Mouse (Mus musculus): ENCODE data around the gene Asah2. TPM values are rescaled to one million over a fixed set of nuclear protein-coding genes. Genes with fewer than 3 reads are reported as not detected.
A peak's percentile ranks its signal among the peaks of the same experiment; 100 is the strongest.

Gene Asah2
- polyA plus RNA-seq, 1 experiment from 2014 or later: 1.5 TPM

DNA sequence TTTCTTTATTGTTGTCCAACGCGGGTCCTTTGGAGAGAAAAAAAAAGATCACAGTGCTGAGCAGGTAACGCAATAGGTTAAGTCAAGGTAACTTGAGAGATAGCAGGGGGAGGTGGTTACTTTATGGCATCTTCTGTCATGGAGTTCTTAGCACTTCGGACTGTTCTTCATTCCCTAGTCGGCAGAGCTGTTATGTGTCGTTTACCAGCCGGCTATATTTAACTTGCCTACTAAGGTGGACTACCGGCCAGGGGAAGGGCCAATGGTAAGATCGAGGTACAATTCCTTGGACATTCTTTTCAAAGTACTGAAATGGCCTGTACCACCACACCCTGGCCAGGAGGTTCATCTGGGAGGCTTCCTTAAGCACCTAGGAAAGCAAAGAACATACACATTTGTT, 16.1 kb upstream of the Asah2 start:
- 0 out of 2 replicates have a peak, but pooled peaks cover 3% of the 10 kb centered on the region for H3K4me1 ChIP-seq
- no peaks in the 10 kb centered on the region for H3K27me3 ChIP-seq
- H3K27ac ChIP-seq: no peak overlapping the region
- peaks cover 23% of the 10 kb centered on the region for H3K36me3 ChIP-seq
- no peak for ATAC-seq (ENCODE audit: low FRiP score, low read depth)
- no peak overlapping the region for H3K9ac ChIP-seq
- no peak overlapping the region for H3K4me3 ChIP-seq
- no peaks in the 10 kb centered on the region for H3K9me3 ChIP-seq
- H3K4me2 ChIP-seq (replicated peaks): no peak overlapping the region
- WGBS: 87% methylated on average over 9 of the region's 9 CpGs

DNA sequence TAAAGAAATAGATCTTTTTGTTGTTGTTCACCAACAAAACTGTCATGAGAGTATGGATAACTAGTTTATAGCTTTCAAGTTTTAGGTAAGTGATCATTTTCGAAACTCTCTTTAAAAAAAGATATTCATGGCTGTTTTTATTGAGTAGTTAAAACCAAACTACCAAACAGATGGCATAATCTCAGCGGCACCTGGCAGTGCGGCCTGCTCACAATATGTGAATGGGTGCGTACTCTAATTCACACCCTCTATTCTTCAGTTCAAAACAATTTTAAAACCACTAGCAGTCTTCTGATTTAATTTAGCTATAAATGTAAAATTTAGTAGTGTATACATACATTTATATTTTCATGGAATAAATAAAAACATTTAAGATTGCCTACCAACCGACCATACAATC, 15.2 kb upstream of the Asah2 start:
- Histone ChIP-seq H3K9me3 (no peaks in the 10 kb centered on the region), H3K9ac (no peak overlapping the region), H3K27me3 (no peaks in the 10 kb centered on the region), H3K4me2 (replicated peaks) (no peak overlapping the region), H3K4me3 (no peak overlapping the region), H3K27ac (no peak overlapping the region), H3K4me1 (0 out of 2 replicates have a peak, but pooled peaks cover 3% of the 10 kb centered on the region), H3K36me3 (peaks cover 19% of the 10 kb centered on the region; the same call in 1 of the 2 replicates)
- ATAC-seq (ENCODE audit: low FRiP score, low read depth): no peak
- 64% methylated on average over 5 of the region's 5 CpGs for WGBS

DNA sequence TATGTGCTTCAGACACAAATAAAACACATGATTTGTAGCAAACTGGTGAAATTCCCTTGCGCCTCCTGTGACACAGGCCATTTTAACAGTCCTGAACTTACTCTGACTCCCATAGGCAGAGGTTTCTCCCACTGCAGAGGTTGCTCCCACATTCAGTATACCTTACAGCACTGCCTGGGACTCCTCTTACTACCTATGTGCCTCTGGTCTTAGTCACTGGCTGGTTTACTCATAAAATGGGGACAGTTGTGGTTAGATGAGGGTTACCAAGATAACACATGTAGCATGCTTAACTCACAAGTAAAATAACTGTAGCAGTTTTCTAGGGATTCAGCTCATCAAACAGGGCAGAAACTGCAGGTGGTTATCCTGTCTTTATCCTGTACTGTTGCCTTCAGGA, 12.8 kb upstream of the Asah2 start:
- no peak overlapping the region for H3K4me3 ChIP-seq
- no peak overlapping the region for H3K4me2 ChIP-seq (replicated peaks)
- H3K27ac ChIP-seq: no peak overlapping the region
- H3K36me3 ChIP-seq: peaks cover 19% of the 10 kb centered on the region; the same call in 1 of the 2 replicates
- H3K9me3 ChIP-seq: no peaks in the 10 kb centered on the region
- no peak overlapping the region for H3K9ac ChIP-seq
- ATAC-seq (ENCODE audit: low FRiP score, low read depth): no peak
- H3K4me1 ChIP-seq: 0 out of 2 replicates have a peak, but pooled peaks cover 3% of the 10 kb centered on the region
- H3K27me3 ChIP-seq: no peaks in the 10 kb centered on the region
- WGBS: 40% methylated on average over 1 of the region's 1 CpGs

DNA sequence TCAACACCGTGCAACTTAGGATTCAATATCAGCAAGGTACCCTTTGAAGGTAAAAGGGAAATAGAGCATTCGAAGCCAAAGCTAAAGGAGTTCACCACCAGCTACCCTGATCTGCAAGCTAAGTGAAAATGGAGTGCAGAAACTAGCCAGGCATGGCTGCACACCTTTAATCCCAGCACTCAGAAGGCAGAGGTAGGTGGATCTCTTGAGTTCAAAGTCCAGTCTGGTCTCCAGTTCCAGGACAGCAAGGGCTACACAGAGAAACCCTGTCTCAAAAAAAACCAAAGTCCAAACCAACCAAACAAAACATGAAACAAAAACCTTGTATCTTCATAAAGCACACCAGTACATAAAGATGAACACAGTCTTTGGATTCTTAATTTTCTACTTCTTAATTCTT, 11.7 kb upstream of the Asah2 start:
- Histone ChIP-seq H3K36me3 (0 out of 2 replicates have a peak, but pooled peaks cover 12% of the 10 kb centered on the region), H3K9me3 (no peaks in the 10 kb centered on the region), H3K4me1 (0 out of 2 replicates have a peak, but pooled peaks cover 3% of the 10 kb centered on the region), H3K4me3 (no peak overlapping the region), H3K27me3 (no peaks in the 10 kb centered on the region), H3K27ac (no peak overlapping the region), H3K9ac (no peak overlapping the region), H3K4me2 (replicated peaks) (no peak overlapping the region)
- ATAC-seq (ENCODE audit: low FRiP score, low read depth): no peak
- 81% methylated on average over 2 of the region's 2 CpGs for WGBS

DNA sequence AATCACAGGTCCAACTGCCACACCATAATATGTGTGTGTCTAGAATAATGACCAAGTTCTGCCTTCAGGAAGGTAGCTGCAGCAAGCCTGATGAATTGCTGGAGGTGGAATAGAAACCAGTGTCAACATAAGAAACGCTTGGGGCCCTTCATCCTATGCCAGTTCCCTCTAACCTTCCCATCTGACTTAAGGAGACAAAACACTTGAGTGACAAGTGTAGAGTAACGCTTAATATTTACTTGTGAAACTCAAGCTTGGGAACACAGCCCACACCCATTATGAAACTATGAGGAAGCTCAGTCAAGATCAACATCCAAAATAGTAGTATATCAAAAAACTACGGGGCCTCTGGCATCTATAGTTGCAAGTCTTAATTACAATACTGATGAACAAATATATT, 10.5 kb upstream of the Asah2 start:
- H3K27ac ChIP-seq: no peak overlapping the region
- H3K36me3 ChIP-seq: 0 out of 2 replicates have a peak, but pooled peaks cover 6% of the 10 kb centered on the region
- H3K4me1 ChIP-seq: 0 out of 2 replicates have a peak, but pooled peaks cover 3% of the 10 kb centered on the region
- no peaks in the 10 kb centered on the region for H3K9me3 ChIP-seq
- H3K27me3 ChIP-seq: no peaks in the 10 kb centered on the region
- no peak overlapping the region for H3K4me2 ChIP-seq (replicated peaks)
- H3K9ac ChIP-seq: no peak overlapping the region
- no peak overlapping the region for H3K4me3 ChIP-seq
- no peak for ATAC-seq (ENCODE audit: low FRiP score, low read depth)
- WGBS: 87% methylated on average over 3 of the region's 3 CpGs

DNA sequence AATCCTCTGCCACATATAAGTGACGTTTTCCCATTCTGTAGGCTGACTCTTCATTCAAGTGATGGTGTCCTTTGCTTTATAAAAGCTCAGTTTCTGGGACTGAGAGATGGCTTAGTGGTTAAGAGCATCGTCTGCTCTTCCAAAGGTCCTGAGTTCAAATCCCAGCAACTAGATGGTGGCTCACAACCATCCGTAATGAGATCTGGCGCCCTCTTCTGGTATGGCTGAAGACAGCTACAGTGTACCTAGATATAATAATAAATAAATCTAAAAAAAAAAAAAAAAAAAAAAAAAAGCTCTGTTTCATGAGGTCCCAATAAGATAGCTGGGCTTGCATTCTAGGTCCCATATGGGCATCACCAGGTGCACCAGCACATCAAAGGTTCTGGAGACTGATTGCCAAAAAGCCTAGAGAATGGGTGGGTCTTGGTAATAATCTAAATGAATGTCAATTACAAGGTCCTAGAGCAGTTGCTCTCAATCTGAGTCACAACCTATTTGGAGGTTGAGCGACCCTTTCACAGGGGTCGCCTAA, 9.5 kb upstream of the Asah2 start:
- H3K36me3 ChIP-seq: 0 out of 2 replicates have a peak, but pooled peaks cover 6% of the 10 kb centered on the region
- no peaks in the 10 kb centered on the region for H3K9me3 ChIP-seq
- H3K9ac ChIP-seq: no peak overlapping the region
- no peak overlapping the region for H3K4me2 ChIP-seq (replicated peaks)
- H3K27me3 ChIP-seq: no peaks in the 10 kb centered on the region
- WGBS: 82% methylated on average over 6 of the region's 6 CpGs
- no peak overlapping the region for H3K27ac ChIP-seq
- 0 out of 2 replicates have a peak, but pooled peaks cover 3% of the 10 kb centered on the region for H3K4me1 ChIP-seq
- no peak for ATAC-seq (ENCODE audit: low FRiP score, low read depth)
- H3K4me3 ChIP-seq: no peak overlapping the region

DNA sequence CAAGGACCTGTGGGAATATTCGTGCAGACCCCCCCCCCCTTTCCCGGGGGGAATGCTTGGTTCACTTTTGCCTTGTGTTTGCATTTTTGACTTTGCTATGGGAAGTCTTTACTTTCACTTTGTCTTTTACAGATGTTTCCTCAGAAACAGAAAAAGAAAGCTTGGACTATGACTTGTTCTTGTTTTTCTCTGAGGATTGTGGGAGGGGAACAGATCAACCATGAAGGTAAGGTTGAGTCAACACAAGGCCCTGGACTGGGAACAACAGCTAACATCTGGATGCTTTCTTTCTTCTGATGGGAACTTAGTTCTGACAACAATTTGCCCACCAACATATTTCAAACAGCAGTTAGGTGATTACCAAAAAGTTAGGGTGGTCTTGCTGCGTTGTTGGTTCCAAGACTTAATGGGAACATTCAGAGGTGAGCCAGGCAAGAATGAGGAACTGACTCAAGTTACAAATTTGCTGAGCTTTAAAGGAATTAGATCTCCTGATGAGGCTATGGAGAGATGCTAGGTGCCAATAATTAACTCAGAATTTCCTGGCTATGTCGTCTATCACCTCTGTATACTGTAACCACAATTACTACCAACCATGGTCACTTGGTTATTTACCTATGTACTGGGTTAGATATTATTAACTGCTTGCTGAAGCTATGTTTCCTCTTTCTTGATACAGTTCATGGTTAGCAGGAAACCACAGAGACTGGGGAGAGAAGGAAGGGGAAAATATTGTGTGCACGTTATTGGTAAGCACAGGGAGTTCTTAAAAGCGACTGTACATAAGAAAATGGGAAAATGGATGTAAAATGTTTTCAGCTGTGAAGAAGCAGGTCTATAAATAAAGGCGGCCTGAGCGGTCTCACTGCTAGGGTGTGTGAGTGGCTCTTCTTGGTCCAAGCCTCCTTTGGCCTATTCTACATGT, 4.1 kb upstream of the Asah2 start:
- no peak overlapping the region for H3K4me2 ChIP-seq (replicated peaks)
- WGBS: 73% methylated on average over 8 of the region's 8 CpGs
- H3K9me3 ChIP-seq: no peaks in the 10 kb centered on the region
- H3K9ac ChIP-seq: no peak overlapping the region
- 0 out of 2 replicates have a peak, but pooled peaks cover 6% of the 10 kb centered on the region for H3K4me1 ChIP-seq
- ATAC-seq (ENCODE audit: low FRiP score, low read depth): no peak
- H3K4me3 ChIP-seq: no peak overlapping the region
- no peak overlapping the region for H3K27ac ChIP-seq
- no peaks in the 10 kb centered on the region for H3K36me3 ChIP-seq
- no peaks in the 10 kb centered on the region for H3K27me3 ChIP-seq

DNA sequence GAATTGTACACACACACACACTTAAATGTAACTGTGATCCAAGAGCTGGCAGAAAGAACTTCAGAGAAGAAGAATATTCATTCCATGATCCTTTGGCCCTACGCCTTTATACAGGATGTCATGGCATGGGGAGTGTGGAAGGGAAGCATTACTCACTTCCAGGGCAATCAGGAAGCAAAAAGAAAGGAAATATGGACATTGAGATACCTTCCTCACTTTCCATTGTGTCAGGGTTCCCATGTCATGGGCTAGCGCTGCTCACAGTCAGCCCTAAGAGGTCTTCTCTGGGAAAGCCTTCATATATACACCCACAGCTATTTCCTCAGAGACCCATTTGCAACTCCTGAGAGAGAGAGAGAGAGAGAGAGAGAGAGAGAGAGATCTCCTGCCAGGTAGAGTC, 1.3 kb downstream of the Asah2 start:
- Histone ChIP-seq H3K9me3 (no peaks in the 10 kb centered on the region), H3K4me3 (peak overlapping the region; percentile 64; the same call in 1 of the 2 replicates), H3K27ac (no peak overlapping the region), H3K36me3 (no peaks in the 10 kb centered on the region), H3K27me3 (0 out of 2 replicates have a peak, but pooled peaks cover 3% of the 10 kb centered on the region), H3K4me2 (replicated peaks) (peak overlapping the region; percentile 65), H3K9ac (no peak overlapping the region), H3K4me1 (0 out of 2 replicates have a peak, but pooled peaks cover 7% of the 10 kb centered on the region)
- 92% methylated on average over 2 of the region's 2 CpGs for WGBS
- ATAC-seq (ENCODE audit: low FRiP score, low read depth): no peak

DNA sequence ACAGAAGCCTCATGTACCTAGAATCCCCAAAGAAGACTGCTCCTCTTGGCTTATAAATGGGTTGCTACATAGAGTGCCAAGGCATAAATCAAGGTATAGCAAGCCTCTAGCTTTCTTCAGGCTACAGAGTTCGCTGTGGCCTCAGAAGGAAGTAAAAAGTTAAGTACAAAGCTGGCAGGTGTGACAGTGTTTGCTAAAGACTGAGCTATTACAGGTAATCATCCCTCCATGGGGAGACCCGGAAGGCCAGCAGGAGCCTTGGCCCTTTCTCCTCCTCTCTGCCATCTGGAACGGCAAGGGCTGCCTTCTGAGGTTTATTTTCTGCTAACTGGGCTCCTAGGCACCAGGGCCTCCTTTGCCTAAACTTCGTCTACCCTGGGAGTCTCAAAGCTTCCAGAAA, 3.8 kb downstream of the Asah2 start:
- WGBS: 59% methylated on average over 4 of the region's 4 CpGs

DNA sequence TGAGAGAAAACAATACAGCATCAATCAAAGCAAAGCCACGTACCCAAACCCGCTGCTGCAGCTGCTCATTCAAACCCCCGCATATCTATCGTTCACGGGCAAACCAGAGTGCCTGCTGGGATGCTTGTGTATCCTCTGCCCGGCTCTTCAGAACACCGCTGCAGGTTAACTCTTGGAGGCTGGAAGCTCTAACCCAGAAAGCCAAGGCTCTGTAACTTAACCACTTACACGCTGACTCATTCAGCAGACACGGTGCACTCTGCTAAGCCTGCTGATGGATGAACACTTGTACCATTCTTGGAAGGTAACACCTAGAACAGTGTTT, 5.1 kb downstream of the Asah2 start:
- 14% methylated on average over 9 of the region's 9 CpGs for WGBS
- Histone ChIP-seq H3K9ac (no peak overlapping the region), H3K9me3 (no peaks in the 10 kb centered on the region), H3K27ac (no peak overlapping the region), H3K36me3 (no peaks in the 10 kb centered on the region), H3K27me3 (0 out of 2 replicates have a peak, but pooled peaks cover 3% of the 10 kb centered on the region), H3K4me2 (replicated peaks) (peak overlapping the region; percentile 48), H3K4me3 (no peak overlapping the region), H3K4me1 (0 out of 2 replicates have a peak, but pooled peaks cover 6% of the 10 kb centered on the region)
- ATAC-seq (ENCODE audit: low FRiP score, low read depth): no peak

More for the DNA sequence above, 3.8 kb downstream of the Asah2 start:
- Histone ChIP-seq H3K4me1 (0 out of 2 replicates have a peak, but pooled peaks cover 6% of the 10 kb centered on the region), H3K4me3 (no peak overlapping the region), H3K27me3 (0 out of 2 replicates have a peak, but pooled peaks cover 3% of the 10 kb centered on the region), H3K9ac (no peak overlapping the region), H3K36me3 (no peaks in the 10 kb centered on the region), H3K4me2 (replicated peaks) (no peak overlapping the region), H3K27ac (no peak overlapping the region), H3K9me3 (no peaks in the 10 kb centered on the region)
- no peak for ATAC-seq (ENCODE audit: low FRiP score, low read depth)

DNA sequence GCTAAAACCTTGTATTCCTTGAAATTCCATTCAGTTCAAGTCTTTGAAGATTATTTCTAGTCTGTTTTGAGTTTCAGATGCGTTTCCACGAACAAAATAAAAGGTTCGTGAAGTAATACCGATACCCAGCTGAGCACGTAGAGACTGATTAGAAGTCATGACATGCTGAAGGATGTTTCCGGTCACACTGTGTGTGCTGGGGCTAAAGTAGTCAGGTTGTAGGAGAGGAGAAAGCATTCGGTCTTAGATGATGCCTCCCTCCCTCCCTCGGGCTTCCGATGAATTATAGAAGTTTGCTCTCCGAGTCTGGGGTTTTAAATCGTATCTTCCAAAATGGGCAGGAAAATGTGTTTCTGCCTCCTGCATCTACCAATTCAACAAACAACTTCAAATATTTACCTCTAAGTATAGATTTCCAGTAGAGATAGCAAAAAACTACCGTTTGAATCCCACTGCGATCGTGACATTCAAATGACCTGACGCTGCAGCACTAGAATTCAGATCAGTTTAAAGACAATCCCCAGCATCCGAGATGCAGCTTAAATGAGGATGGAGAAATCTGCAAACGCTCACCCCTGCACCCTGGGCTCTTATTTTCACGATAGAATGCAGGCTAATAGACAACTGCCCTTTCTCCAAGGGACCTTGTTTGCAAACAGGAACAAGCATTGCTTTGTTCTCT, 5.6 kb downstream of the Asah2 start:
- H3K27me3 ChIP-seq: 0 out of 2 replicates have a peak, but pooled peaks cover 3% of the 10 kb centered on the region
- peak overlapping the region; percentile 48 for H3K4me2 ChIP-seq (replicated peaks)
- peak overlapping the region; percentile 5; the same call in 1 of the 2 replicates for H3K4me3 ChIP-seq
- no peak for ATAC-seq (ENCODE audit: low FRiP score, low read depth)
- H3K4me1 ChIP-seq: 0 out of 2 replicates have a peak, but pooled peaks cover 6% of the 10 kb centered on the region
- H3K9ac ChIP-seq: no peak overlapping the region
- no peaks in the 10 kb centered on the region for H3K9me3 ChIP-seq
- no peaks in the 10 kb centered on the region for H3K36me3 ChIP-seq
- H3K27ac ChIP-seq: no peak overlapping the region
- 36% methylated on average over 18 of the region's 18 CpGs for WGBS

DNA sequence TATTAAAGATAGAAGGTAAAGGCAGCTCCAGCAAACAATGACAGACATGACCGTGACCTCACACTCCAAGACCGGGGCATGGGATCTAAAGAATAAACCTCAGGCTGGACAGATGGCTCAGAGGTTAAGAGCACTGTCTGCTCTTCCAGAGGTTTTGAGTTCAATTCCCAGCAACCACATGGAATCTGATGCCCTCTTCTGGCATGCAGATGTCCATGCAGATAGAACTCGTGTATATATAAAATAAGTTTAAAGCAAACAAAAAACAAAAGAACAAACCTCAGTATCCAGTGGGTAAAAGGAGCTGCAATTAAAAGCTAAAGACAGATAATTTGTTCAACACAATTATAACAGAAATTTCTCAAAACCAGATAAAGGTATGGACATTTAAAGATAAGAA, 9.4 kb downstream of the Asah2 start:
- no peaks in the 10 kb centered on the region for H3K9me3 ChIP-seq
- no peak for ATAC-seq (ENCODE audit: low FRiP score, low read depth)
- H3K4me1 ChIP-seq: no peaks in the 10 kb centered on the region
- H3K36me3 ChIP-seq: no peaks in the 10 kb centered on the region
- no peak overlapping the region for H3K4me2 ChIP-seq (replicated peaks)
- WGBS: 84% methylated on average over 3 of the region's 3 CpGs
- no peak overlapping the region for H3K27ac ChIP-seq
- H3K9ac ChIP-seq: no peak overlapping the region
- H3K27me3 ChIP-seq: no peaks in the 10 kb centered on the region
- H3K4me3 ChIP-seq: no peak overlapping the region
